Mouse (Mus musculus) ES-E14 (cell line): ENCODE data around the gene Zbed3. TPM values are rescaled to one million over a fixed set of nuclear protein-coding genes. Genes with fewer than 3 reads are reported as not detected.

ENCODE experiments used
- DNase-seq: peaks from one replicate; pipeline ENCODE4 v3.0.0-alpha.2; 2013; ENCODE audit warnings: low read depth, low spot score
- H3K27ac ChIP-seq: 2 replicates; pipeline ENCODE4 v1.5.1; 2012; ENCODE audit warnings: low read depth, mild to moderate bottlenecking, low read length, moderate library complexity, mixed read lengths; ENCODE audit not compliant: poor library complexity, insufficient read depth, severe bottlenecking
- H3K36me3 ChIP-seq: 2 replicates; pipeline ENCODE4 v1.6.1; 2012; ENCODE audit warnings: mild to moderate bottlenecking, low read length, moderate library complexity, mixed read lengths; ENCODE audit not compliant: control insufficient read depth, poor library complexity, insufficient read depth, severe bottlenecking
- H3K4me1 ChIP-seq, 2 experiments: fragments of 150-350 bp in 1 of 2; sonication (generic) in 1 of 2; 2 replicates each; pipeline ENCODE4 v1.6.1; 2012; ENCODE audit warnings: low read length in 2 of 2, mild to moderate bottlenecking in 1 of 2, mixed read lengths in 1 of 2; ENCODE audit not compliant: control insufficient read depth in 2 of 2, insufficient read depth in 2 of 2, poor library complexity in 1 of 2
- H3K4me3 ChIP-seq, 2 experiments: fragments of 150-350 bp in 1 of 2; sonication (generic) in 1 of 2; 2 replicates each; pipeline ENCODE4 v1.5.1; 2012; ENCODE audit warnings: low read length in 2 of 2, low read depth in 1 of 2, mild to moderate bottlenecking in 1 of 2, mixed read lengths in 1 of 2; ENCODE audit not compliant: insufficient read depth in 1 of 2, poor library complexity in 1 of 2, severe bottlenecking in 1 of 2
- H3K9ac ChIP-seq: 2 replicates; pipeline ENCODE4 v1.6.1; 2012; ENCODE audit warnings: low read depth, mild to moderate bottlenecking, low read length, mixed read lengths; ENCODE audit not compliant: poor library complexity, insufficient read depth, severe bottlenecking
- H3K9me3 ChIP-seq: fragments of 150-350 bp; sonication (generic); 2 replicates; pipeline ENCODE4 v1.6.1; 2012; ENCODE audit warnings: low read depth, mild to moderate bottlenecking, low read length; ENCODE audit not compliant: control insufficient read depth, insufficient read depth
- CHD2 ChIP-seq: IDR thresholded peaks from 2 replicates; pipeline ENCODE4 v1.6.1; 2014; ENCODE audit warnings: mild to moderate bottlenecking, low read depth, low read length, inconsistent platforms
- HCFC1 ChIP-seq: IDR thresholded peaks from 2 replicates; pipeline ENCODE4 v1.6.1; 2012; ENCODE audit warnings: low read length, inconsistent platforms, borderline replicate concordance; ENCODE audit not compliant: insufficient read depth
- MAFK ChIP-seq: IDR thresholded peaks from 2 replicates; pipeline ENCODE4 v1.6.1; 2014; ENCODE audit warnings: mild to moderate bottlenecking, low read depth, low read length, inconsistent platforms; ENCODE audit not compliant: insufficient read depth
- ZC3H11A ChIP-seq: IDR thresholded peaks from 2 replicates; pipeline ENCODE4 v1.6.1; 2012; ENCODE audit warnings: low read depth, mild to moderate bottlenecking, inconsistent platforms, low read length, borderline replicate concordance
- ZNF384 ChIP-seq: IDR thresholded peaks from 2 replicates; pipeline ENCODE4 v1.6.1; 2012; ENCODE audit warnings: low read depth, low read length, inconsistent platforms
- in situ Hi-C, 2 experiments: fragments of 600-800 bp; cut with MboI; formaldehyde crosslinking; loops; one replicate each; pipeline ENCODE4 v1.15.1; 2025; ENCODE audit warnings: low sequenced_read_pairs in 2 of 2, inconsistent platforms in 1 of 2; ENCODE audit not compliant: unreplicated experiment in 2 of 2
- total RNA-seq: library from RNA; depleted of rRNA; stranded (reverse); fragments of 300-350 nt; gene quantifications from 2 replicates; pipeline ENCODE4 v1.2.3, GENCODE M21; 2012

Zbed3 gene
- total RNA-seq, 1 experiment = 4.7 TPM

DNA sequence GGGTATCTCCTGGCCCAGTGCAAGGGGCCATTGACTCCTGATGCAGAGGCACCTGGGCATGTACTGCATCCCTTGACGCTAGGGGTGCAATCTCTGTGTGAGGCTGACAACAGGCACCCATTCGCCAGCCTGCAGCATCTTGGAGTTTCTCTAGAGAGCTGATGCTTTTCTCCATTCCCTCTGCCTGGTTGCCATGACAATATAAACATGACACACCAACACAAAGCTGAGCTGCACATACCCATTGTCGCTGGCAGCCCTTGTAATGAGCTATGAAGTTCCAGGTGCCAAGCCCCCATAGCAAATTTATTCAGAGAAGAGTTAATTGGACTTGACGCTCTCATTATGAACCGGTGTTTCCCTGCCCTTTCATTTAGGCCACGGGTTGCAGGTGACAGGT lies 11.4 kb upstream of the Zbed3 start:
- TF ChIP-seq ZNF384 = no peak
- TF ChIP-seq HCFC1 = no peak
- TF ChIP-seq MAFK = no peak
- TF ChIP-seq CHD2 = no peak
- TF ChIP-seq ZC3H11A = no peak
- in situ Hi-C loops = no loop called here
- H3K9me3 ChIP-seq = no peaks in the 10 kb centered on the region
- H3K27ac ChIP-seq = no peak overlapping the region
- no peak for DNase-seq
- no peaks in the 10 kb centered on the region for H3K36me3 ChIP-seq
- H3K4me1 ChIP-seq = no peaks in the 10 kb centered on the region
- no peak overlapping the region for H3K9ac ChIP-seq
- H3K4me3 ChIP-seq = no peak overlapping the region

DNA sequence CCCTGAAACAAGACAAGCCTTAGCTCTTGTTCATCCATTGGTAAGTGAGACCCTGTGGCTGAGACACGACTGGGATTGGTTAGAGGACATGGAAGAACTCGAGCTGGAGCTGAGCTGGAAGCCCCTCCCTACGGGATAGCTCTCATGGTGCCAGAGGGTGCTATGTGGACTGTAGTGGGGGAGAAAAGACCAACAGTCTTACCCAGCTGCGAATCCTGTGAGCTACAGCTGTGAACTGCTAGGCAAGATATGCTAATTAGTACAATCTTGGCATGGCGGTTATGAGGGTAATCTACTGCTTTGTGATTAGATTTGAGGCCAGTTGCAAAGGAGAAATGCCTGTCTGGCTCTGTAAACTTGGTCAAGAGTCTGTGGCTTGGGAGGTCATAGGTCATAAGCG lies 4.3 kb upstream of the Zbed3 start:
- no peak overlapping the region for H3K27ac ChIP-seq
- no peaks in the 10 kb centered on the region for H3K36me3 ChIP-seq
- no peak overlapping the region for H3K4me3 ChIP-seq
- no peak for TF ChIP-seq ZNF384
- no peak for TF ChIP-seq ZC3H11A
- no peak for TF ChIP-seq CHD2
- no peak for TF ChIP-seq HCFC1
- no peak for TF ChIP-seq MAFK
- no peak overlapping the region for H3K9ac ChIP-seq
- 0 out of 4 replicates have a peak, but pooled peaks cover 0 to 2% of the 10 kb centered on the region in 2 experiments for H3K4me1 ChIP-seq
- no peak for DNase-seq
- in situ Hi-C loops = no loop called here
- no peaks in the 10 kb centered on the region for H3K9me3 ChIP-seq

DNA sequence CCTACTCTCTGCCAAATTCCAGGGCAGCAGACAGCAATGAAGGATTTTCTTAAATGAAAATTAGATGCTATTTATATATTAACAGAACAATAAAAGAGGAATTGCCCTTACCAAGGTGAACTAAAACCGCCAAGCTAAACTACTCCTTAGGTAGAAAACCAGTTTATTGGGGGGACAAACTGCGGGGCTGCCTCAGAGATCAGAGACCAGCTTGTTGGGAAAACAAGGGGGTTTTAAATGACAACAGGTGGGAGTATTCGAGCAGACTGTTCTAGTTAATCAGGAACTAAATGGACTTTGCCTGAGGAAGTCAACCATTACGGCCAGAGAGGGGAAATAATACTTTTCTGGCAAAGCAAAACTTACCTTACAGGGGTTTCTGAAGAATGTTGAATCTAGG lies 3.0 kb upstream of the Zbed3 start:
- DNase-seq = no peak
- Histone ChIP-seq H3K9ac (no peak overlapping the region), H3K36me3 (no peaks in the 10 kb centered on the region), H3K27ac (no peak overlapping the region), H3K4me1 (0 out of 4 replicates have a peak, but pooled peaks cover 0 to 2% of the 10 kb centered on the region in 2 experiments), H3K9me3 (no peaks in the 10 kb centered on the region), H3K4me3 (no peak overlapping the region)
- TF ChIP-seq MAFK (no peak), ZNF384 (no peak), CHD2 (no peak), ZC3H11A (no peak), HCFC1 (no peak)
- in situ Hi-C loops = no loop called here

DNA sequence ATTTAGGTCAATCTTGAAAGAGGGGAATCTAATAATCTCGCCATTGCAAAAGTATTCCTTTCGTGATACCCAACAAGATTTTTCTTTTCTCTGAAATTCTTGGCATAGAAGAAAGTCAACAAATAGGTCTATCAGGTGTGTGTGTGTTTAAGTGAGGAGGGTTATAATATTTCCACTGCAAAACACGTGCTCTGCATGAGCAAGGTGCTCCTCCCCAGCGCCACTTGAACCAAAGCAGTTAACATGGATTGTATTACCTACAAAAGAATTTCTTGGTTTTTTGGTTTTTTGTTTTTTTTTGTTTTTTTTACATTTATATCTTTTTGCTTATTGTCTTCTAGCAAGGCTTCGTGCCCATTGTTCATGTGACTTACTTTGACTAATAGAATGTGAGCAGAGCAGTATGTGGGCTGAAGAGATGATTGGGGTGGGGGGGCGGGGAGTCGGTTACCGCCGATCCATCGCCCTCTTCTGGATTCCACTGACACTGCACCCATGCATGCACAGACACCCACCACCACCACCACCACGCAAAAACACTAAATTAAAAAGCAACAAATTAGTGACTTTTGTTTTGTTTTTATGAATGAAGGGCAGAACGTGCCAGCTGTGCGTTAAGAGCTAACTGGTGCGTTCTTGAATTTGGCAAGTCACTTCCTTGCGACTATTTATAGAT lies 676 bp downstream of the Zbed3 start:
- TF ChIP-seq CHD2 = no peak
- no peak for TF ChIP-seq MAFK
- no peak for TF ChIP-seq ZC3H11A
- no peak for TF ChIP-seq ZNF384
- no peak for TF ChIP-seq HCFC1
- Histone ChIP-seq H3K27ac (no peak overlapping the region), H3K4me3 (peak overlapping the region; percentile 85 to 90), H3K36me3 (no peaks in the 10 kb centered on the region), H3K9me3 (no peaks in the 10 kb centered on the region), H3K4me1 (peaks cover 6 to 12% of the 10 kb centered on the region in 2 experiments; a peak in 3 of 4 replicates), H3K9ac (no peak overlapping the region; the same call in 1 of the 2 replicates)
- in situ Hi-C loops = no loop called here
- DNase-seq = no peak
